Mouse (Mus musculus) testis, adult 2 months (tissue): ENCODE measurements around the gene Tdrkh. TPM values are rescaled to one million over a fixed set of nuclear protein-coding genes. Genes with fewer than 3 reads are reported as not detected.

Experiments
- H3K27ac ChIP-seq: fragments of 200-500 bp; 2 replicates; pipeline ENCODE4 v1.5.1; 2012; ENCODE audit warnings: low read depth, low read length; ENCODE audit not compliant: control insufficient read depth, insufficient read depth
- H3K27me3 ChIP-seq: fragments of 200-500 bp; 2 replicates; pipeline ENCODE4 v1.6.1; 2012; ENCODE audit warnings: mild to moderate bottlenecking, low read length, moderate library complexity; ENCODE audit not compliant: control insufficient read depth, insufficient read depth
- H3K36me3 ChIP-seq: fragments of 200-500 bp; 2 replicates; pipeline ENCODE4 v1.6.1; 2012; ENCODE audit warnings: mild to moderate bottlenecking, low read length; ENCODE audit not compliant: control insufficient read depth, insufficient read depth
- H3K4me1 ChIP-seq: fragments of 200-500 bp; 2 replicates; pipeline ENCODE4 v1.6.1; 2012; ENCODE audit warnings: low read length; ENCODE audit not compliant: control insufficient read depth, insufficient read depth
- H3K4me3 ChIP-seq: fragments of 200-500 bp; 2 replicates; pipeline ENCODE4 v1.5.1; 2012; ENCODE audit warnings: low read depth, mild to moderate bottlenecking, low read length, moderate library complexity, mixed read lengths; ENCODE audit not compliant: control insufficient read depth
- CTCF ChIP-seq: fragments of 200-500 bp; IDR thresholded peaks from 2 replicates; pipeline ENCODE4 v1.5.1; 2012; ENCODE audit warnings: low read depth, mild to moderate bottlenecking, inconsistent platforms, low read length, moderate library complexity; ENCODE audit not compliant: control insufficient read depth, insufficient read depth, insufficient replicate concordance
- POLR2A ChIP-seq: fragments of 200-500 bp; IDR thresholded peaks from 2 replicates; pipeline ENCODE4 v1.6.1; 2012; ENCODE audit warnings: low read depth, mild to moderate bottlenecking, inconsistent platforms, low read length, moderate library complexity; ENCODE audit not compliant: control insufficient read depth
- polyA plus RNA-seq: library from polyadenylated mRNA; depleted of rRNA; stranded (reverse); fragments of >200 nt; gene quantifications from 2 replicates; pipeline ENCODE4 v1.2.3, GENCODE M21; 2012

Gene Tdrkh
- polyA plus RNA-seq, 1 experiment: 8.9 TPM

- TF ChIP-seq CTCF (no peak), POLR2A (no peak)
- Histone ChIP-seq H3K27ac (no peak overlapping the region), H3K27me3 (no peaks in the 10 kb centered on the region), H3K4me3 (no peak overlapping the region), H3K4me1 (peaks cover 2% of the 10 kb centered on the region; the same call in 1 of the 2 replicates), H3K36me3 (no peaks in the 10 kb centered on the region)
These were observed 13.3 kb upstream of the Tdrkh start for GRCm38 (mm10) chr3:94399663-94400310.

GRCm38 (mm10) chr3:94402451-94402850, 10.6 kb upstream of the Tdrkh start:
- TF ChIP-seq POLR2A (no peak), CTCF (no peak)
- Histone ChIP-seq H3K27ac (no peak overlapping the region), H3K36me3 (no peaks in the 10 kb centered on the region), H3K4me1 (peaks cover 2% of the 10 kb centered on the region; the same call in 1 of the 2 replicates), H3K27me3 (no peaks in the 10 kb centered on the region), H3K4me3 (no peak overlapping the region)

DNA sequence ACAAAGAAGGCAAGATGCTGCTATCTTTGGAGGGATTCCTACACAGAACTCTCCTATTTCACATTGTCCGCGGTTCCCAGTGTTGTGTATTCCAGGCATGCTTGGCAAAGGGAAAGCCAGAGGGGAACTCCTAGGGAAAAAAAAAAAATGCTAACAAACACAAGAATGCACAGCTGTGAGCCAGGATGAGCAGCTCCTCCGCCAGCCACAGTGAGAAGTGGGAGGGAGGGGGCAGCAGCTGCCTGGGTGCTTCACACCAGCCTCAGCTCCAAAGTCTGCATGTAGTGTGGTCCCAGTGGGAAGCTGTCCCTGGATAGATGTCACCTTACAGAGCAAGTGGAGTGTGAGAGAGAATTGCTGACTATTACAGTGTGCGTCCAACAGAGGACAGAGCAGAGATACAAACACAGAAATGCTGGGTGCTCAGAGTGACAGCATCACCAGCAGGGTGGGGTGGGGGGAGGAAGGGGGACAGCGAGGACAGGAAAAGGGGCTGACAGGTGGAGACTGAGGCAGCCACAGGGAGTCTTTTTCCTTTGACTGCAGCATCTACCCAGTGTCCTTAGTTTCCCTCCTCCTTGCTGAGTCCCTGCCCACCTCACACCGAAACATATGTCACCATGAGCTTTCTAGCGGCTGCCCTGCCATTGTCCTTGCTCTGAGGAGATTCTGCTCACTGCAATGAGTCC, 8.6 kb upstream of the Tdrkh start:
- H3K36me3 ChIP-seq: no peaks in the 10 kb centered on the region

GRCm38 (mm10) chr3:94405561-94405960, 7.5 kb upstream of the Tdrkh start:
- no peaks in the 10 kb centered on the region for H3K4me1 ChIP-seq
- no peaks in the 10 kb centered on the region; the same call in 1 of the 2 replicates for H3K36me3 ChIP-seq
- TF ChIP-seq POLR2A: no peak
- no peak for TF ChIP-seq CTCF
- no peaks in the 10 kb centered on the region for H3K27me3 ChIP-seq
- H3K27ac ChIP-seq: no peak overlapping the region
- no peak overlapping the region for H3K4me3 ChIP-seq

More for the DNA sequence above, 8.6 kb upstream of the Tdrkh start:
- no peak overlapping the region for H3K27ac ChIP-seq
- no peaks in the 10 kb centered on the region for H3K4me1 ChIP-seq
- peak overlapping the region; percentile 70 for H3K4me3 ChIP-seq
- no peak for TF ChIP-seq POLR2A
- no peaks in the 10 kb centered on the region for H3K27me3 ChIP-seq

DNA sequence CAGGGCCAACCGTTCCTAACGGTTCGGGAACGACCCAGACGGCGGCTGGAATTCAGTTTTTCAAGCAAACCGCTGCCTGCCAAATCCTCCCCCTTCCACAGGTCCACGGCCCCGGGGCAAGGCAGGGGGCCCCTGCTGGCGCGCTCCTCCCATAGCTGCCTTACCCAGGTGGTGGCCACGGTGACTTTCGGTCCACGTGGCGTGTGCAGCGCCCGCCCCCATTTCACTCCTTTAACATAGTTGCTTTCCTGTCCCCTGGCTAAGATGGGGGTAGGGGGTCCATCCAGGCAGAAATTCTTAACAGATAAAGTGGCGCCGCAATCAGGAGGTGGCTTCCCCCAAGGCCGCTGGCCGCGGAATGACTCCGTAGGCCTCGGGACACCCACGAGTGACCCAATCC, 543 bp upstream of the Tdrkh start:
- peak overlapping the region; percentile 86 for H3K4me3 ChIP-seq
- H3K27ac ChIP-seq: peak overlapping the region; percentile 99
- TF ChIP-seq POLR2A (no peak; the same call in 1 of the 2 replicates), CTCF (no peak)
- no peaks in the 10 kb centered on the region; the same call in 1 of the 2 replicates for H3K36me3 ChIP-seq
- H3K27me3 ChIP-seq: no peaks in the 10 kb centered on the region
- no peaks in the 10 kb centered on the region for H3K4me1 ChIP-seq

DNA sequence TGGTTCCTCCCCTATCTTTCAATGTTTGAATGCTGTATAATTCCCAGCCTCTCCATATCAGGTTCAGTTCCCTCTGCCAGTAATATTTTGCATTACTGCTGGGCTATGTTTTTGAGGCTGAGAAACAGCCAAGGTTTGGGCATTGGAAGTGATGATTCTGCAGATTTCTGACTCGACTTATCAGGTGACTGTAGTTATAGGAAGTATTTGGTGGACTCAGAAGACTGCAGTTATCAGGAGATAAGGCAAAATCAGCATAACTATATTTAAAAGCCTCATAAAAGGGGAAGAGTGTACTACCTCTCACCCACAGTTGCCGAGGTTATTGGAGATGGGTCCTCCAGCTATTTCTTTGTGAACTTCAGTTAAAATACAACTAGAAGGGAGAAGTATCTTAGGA, 17.9 kb downstream of the Tdrkh start:
- Histone ChIP-seq H3K4me3 (no peak overlapping the region), H3K4me1 (no peaks in the 10 kb centered on the region), H3K27me3 (no peaks in the 10 kb centered on the region), H3K36me3 (peaks cover 4% of the 10 kb centered on the region), H3K27ac (no peak overlapping the region)
- TF ChIP-seq CTCF (no peak), POLR2A (no peak)

DNA sequence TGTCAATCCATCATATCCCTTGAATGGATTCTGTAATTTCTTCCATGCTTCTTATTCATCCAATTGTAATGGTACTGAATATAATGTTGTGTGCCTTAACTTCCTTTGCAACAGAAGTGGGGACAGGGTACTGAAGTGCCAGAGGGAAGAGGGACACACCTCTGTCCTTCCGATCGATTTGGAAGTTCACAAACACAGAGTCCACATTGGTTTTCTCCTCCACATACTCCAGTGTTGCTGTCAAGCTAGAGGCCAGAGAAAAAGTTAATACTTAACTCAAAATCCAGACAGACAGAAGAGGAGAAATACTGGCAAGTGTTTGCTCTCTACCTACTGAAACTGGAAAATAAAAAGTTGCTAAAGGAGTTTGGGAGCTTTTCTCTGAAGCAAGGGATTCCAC, 21.2 kb downstream of the Tdrkh start:
- Histone ChIP-seq H3K27ac (peak overlapping the region; percentile 78), H3K36me3 (peaks cover 4% of the 10 kb centered on the region), H3K4me3 (peak overlapping the region; percentile 76), H3K4me1 (no peaks in the 10 kb centered on the region), H3K27me3 (no peaks in the 10 kb centered on the region)
- TF ChIP-seq CTCF (no peak), POLR2A (no peak)
